In genomic region chr9:90250141-90250775, GRCm38 (mm10) we compare ENCODE assay signal across 14 mouse cellular contexts. TPM values are rescaled to one million over a fixed set of nuclear protein-coding genes. Genes with fewer than 3 reads are reported as not detected.
DNase-seq lines count a peak whose midpoint lies in the region; ATAC-seq and TF ChIP-seq lines count a peak whose summit lies in the region.
"Had no signal": no experiment of that assay in that cellular context is flagged by ENCODE, and none has a peak within 500 bp of the region (broad histone marks: within the 10 kb centered on the region; RNA-seq: fewer than 3 reads in every experiment).

No protein-coding gene starts in this region.

- ATAC-seq in lung, embryonic 14.5 days (ENCODE audit: insufficient read depth): peak; percentile 63; the same call in 1 of the 2 replicates
- ATAC-seq in hematopoietic stem cell, adult 5-6 weeks (replicated peaks in 1 of 2; ENCODE audit: insufficient read depth in 1 of 2, low FRiP score in 2 of 2, low TSS enrichment in 1 of 2, low read depth in 1 of 2, poor library complexity in 2 of 2, severe bottlenecking in 2 of 2): peak; percentile 30 to 35; a peak in 2 of 4 replicates
- ATAC-seq in liver, postnatal 0 days: peak; percentile 93

- TF ChIP-seq EP300 in liver, postnatal 0 days (IDR thresholded peaks at IDR 0.05; ENCODE audit: low read depth): peak; percentile 98

- no peak overlapping the region for H3K4me3 ChIP-seq in lung, embryonic 14.5 days (ENCODE audit: low read depth, low read length)
- no peak overlapping the region for H3K4me3 ChIP-seq in bone marrow macrophage, adult 2 months (ENCODE audit: insufficient read depth, low read length)
- H3K4me3 ChIP-seq in liver, postnatal 0 days (ENCODE audit: low read depth, low read length): no peak overlapping the region
- H3K4me3 ChIP-seq: embryonic facial prominence, embryonic 12.5 days; neural tube, embryonic 12.5 days had no signal

- peaks cover 35% of the 10 kb centered on the region for H3K36me3 ChIP-seq in lung, embryonic 14.5 days (ENCODE audit: insufficient read depth)
- peaks cover 38% of the 10 kb centered on the region for H3K36me3 ChIP-seq in liver, postnatal 0 days (replicated peaks; ENCODE audit: insufficient read depth, low read length)

- 73% methylated on average over 5 of the region's 5 CpGs for WGBS in lung, embryonic 14.5 days
- WGBS in liver, postnatal 0 days (ENCODE audit: insufficient replicate concordance): 41% methylated on average over 5 of the region's 5 CpGs

- H3K4me1 ChIP-seq in lung, embryonic 14.5 days (ENCODE audit: insufficient read depth): no peaks in the 10 kb centered on the region
- peaks cover 44% of the 10 kb centered on the region for H3K4me1 ChIP-seq in bone marrow macrophage, adult 2 months (ENCODE audit: control insufficient read depth, insufficient read depth, low read length)
- H3K4me1 ChIP-seq in liver, postnatal 0 days (ENCODE audit: insufficient read depth): peaks cover 70% of the 10 kb centered on the region
- H3K4me1 ChIP-seq: neural tube, embryonic 12.5 days had no signal

- peak overlapping the region; percentile 63 for H3K27ac ChIP-seq in lung, embryonic 14.5 days (ENCODE audit: low read depth)
- H3K27ac ChIP-seq in bone marrow macrophage, adult 2 months (ENCODE audit: insufficient read depth, low read depth, low read length): peak overlapping the region; percentile 63; the same call in 1 of the 2 replicates
- peak overlapping the region; percentile 93 for H3K27ac ChIP-seq in liver, postnatal 0 days (ENCODE audit: low read depth)
- H3K27ac ChIP-seq: embryonic facial prominence, embryonic 12.5 days; neural tube, embryonic 12.5 days had no signal

- no peak for DNase-seq in lung, embryonic 14.5 days
- no peak for DNase-seq in lung, postnatal 10 days
- DNase-seq in liver, postnatal 0 days: peak; percentile 70
- no peak for DNase-seq in right cerebral cortex, postnatal 14 days
- DNase-seq in kidney, postnatal 25 days: no peak
- no peak for DNase-seq in kidney, adult 9 months
- DNase-seq: adrenal gland, adult 2 months; cerebellum, adult 2 months; right cerebral cortex, postnatal 25 days had no signal

- no peak for TF ChIP-seq CTCF in lung, embryonic 14.5 days (IDR thresholded peaks at IDR 0.05; ENCODE audit: low read depth)
- no peak for TF ChIP-seq CTCF in bone marrow macrophage, adult 2 months (IDR thresholded peaks at IDR 0.05; ENCODE audit: low read depth, low read length)
- no peak for TF ChIP-seq CTCF in liver, postnatal 0 days (IDR thresholded peaks at IDR 0.05; ENCODE audit: low read depth)

- no peak for TF ChIP-seq POLR2A in bone marrow macrophage, adult 2 months (IDR thresholded peaks at IDR 0.05; ENCODE audit: borderline replicate concordance, low read depth, low read length)

- no peaks in the 10 kb centered on the region for H3K9me3 ChIP-seq in lung, embryonic 14.5 days (ENCODE audit: low read depth, low read length)
- no peaks in the 10 kb centered on the region for H3K9me3 ChIP-seq in liver, postnatal 0 days (ENCODE audit: low read length)
- H3K9me3 ChIP-seq: embryonic facial prominence, embryonic 12.5 days; neural tube, embryonic 12.5 days had no signal

- 0 out of 2 replicates have a peak overlapping the region, but pooled peaks have one; percentile 13 for H3K9ac ChIP-seq in lung, embryonic 14.5 days
- peak overlapping the region; percentile 39 for H3K9ac ChIP-seq in liver, postnatal 0 days (replicated peaks)
- H3K9ac ChIP-seq: embryonic facial prominence, embryonic 12.5 days; neural tube, embryonic 12.5 days had no signal

- no peak overlapping the region for H3K4me2 ChIP-seq in lung, embryonic 14.5 days
- peak overlapping the region; percentile 50 for H3K4me2 ChIP-seq in liver, postnatal 0 days (ENCODE audit: low read depth, low read length)
- H3K4me2 ChIP-seq: embryonic facial prominence, embryonic 12.5 days; midbrain, embryonic 11.5 days; neural tube, embryonic 12.5 days had no signal

- H3K27me3 ChIP-seq in lung, embryonic 14.5 days (ENCODE audit: insufficient read depth, low read length): no peaks in the 10 kb centered on the region
- H3K27me3 ChIP-seq in liver, postnatal 0 days (ENCODE audit: insufficient read depth, low read length): no peaks in the 10 kb centered on the region
- H3K27me3 ChIP-seq: embryonic facial prominence, embryonic 12.5 days; neural tube, embryonic 12.5 days had no signal

RNA-seq across cellular contexts. Expression of gene Tbc1d2b, which starts 20.3 kb away (rescaled TPM):
- polyA plus RNA-seq in lung, embryonic 14.5 days (2014; fragmentation: Nextera tagmentation; extraction: Ambion mirVana): 29.9 and 30.7 TPM in 2 replicates
- polyA plus RNA-seq in bone marrow macrophage, adult 2 months (2012; ENCODE audit: insufficient read depth, insufficient read length, missing spikeins): 49.1 and 55.0 TPM in 2 replicates
- 29.5 and 30.9 TPM in 2 replicates for total RNA-seq in hematopoietic stem cell, adult 5-6 weeks (2017)
- polyA plus RNA-seq in liver, postnatal 0 days (2015; fragmentation: Nextera tagmentation; extraction: Ambion mirVana): 5.1 and 6.2 TPM in 2 replicates

Comparison
In these comparisons a context has a peak if more than half of its experiments do, and no peak if none do; other contexts are left out.
1. ATAC-seq: peak in every context shown above with its lines; median percentile 93 in liver, postnatal 0 days; 63 in lung, embryonic 14.5 days; 32 in hematopoietic stem cell, adult 5-6 weeks.